Comparison of ENCODE assay signal across 10 mouse cellular contexts in genomic region chr10:40629140-40629539, GRCm38 (mm10). TPM values are rescaled to one million over a fixed set of nuclear protein-coding genes. Genes with fewer than 3 reads are reported as not detected.
DNase-seq lines count a peak whose midpoint lies in the region; ATAC-seq lines count a peak whose summit lies in the region.
"Had no signal": no experiment of that assay in that cellular context is flagged by ENCODE, and none has a peak within 500 bp of the region (broad histone marks: within the 10 kb centered on the region; RNA-seq: fewer than 3 reads in every experiment).

No protein-coding gene starts in this region.

- H3K4me3 ChIP-seq in embryonic facial prominence, embryonic 10.5 days, result no peak overlapping the region
- no peak overlapping the region for H3K4me3 ChIP-seq in limb, embryonic 11.5 days (ENCODE audit: low read depth, low read length)
- no peak overlapping the region for H3K4me3 ChIP-seq in hindbrain, embryonic 12.5 days

- no peak overlapping the region for H3K4me2 ChIP-seq in limb, embryonic 11.5 days (ENCODE audit: low read depth, severe bottlenecking)
- no peak overlapping the region for H3K4me2 ChIP-seq in hindbrain, embryonic 12.5 days (replicated peaks)

- no peaks in the 10 kb centered on the region for H3K36me3 ChIP-seq in embryonic facial prominence, embryonic 10.5 days (replicated peaks)
- H3K36me3 ChIP-seq in limb, embryonic 11.5 days (ENCODE audit: control insufficient read depth, insufficient read depth, low read length), result no peaks in the 10 kb centered on the region
- H3K36me3 ChIP-seq in splenic B cell, adult 2 months (ENCODE audit: control insufficient read depth, insufficient read depth, low read length, poor library complexity, severe bottlenecking), result no peaks in the 10 kb centered on the region
- H3K36me3 ChIP-seq in hindbrain, embryonic 12.5 days, result no peaks in the 10 kb centered on the region

- peaks cover 17% of the 10 kb centered on the region for H3K4me1 ChIP-seq in embryonic facial prominence, embryonic 10.5 days
- no peaks in the 10 kb centered on the region for H3K4me1 ChIP-seq in limb, embryonic 11.5 days (ENCODE audit: control insufficient read depth, insufficient read depth, low read length)
- 0 out of 2 replicates have a peak, but pooled peaks cover 7% of the 10 kb centered on the region for H3K4me1 ChIP-seq in hindbrain, embryonic 12.5 days

- H3K9me3 ChIP-seq in embryonic facial prominence, embryonic 10.5 days, result peaks cover 3% of the 10 kb centered on the region; the same call in 1 of the 2 replicates
- no peaks in the 10 kb centered on the region for H3K9me3 ChIP-seq in limb, embryonic 11.5 days (ENCODE audit: control insufficient read depth, low read length)
- H3K9me3 ChIP-seq in hindbrain, embryonic 12.5 days (replicated peaks), result peaks cover 3% of the 10 kb centered on the region

- 71% methylated on average over 7 of the region's 7 CpGs for WGBS in embryonic facial prominence, embryonic 10.5 days
- 78% methylated on average over 7 of the region's 7 CpGs for WGBS in limb, embryonic 11.5 days
- WGBS in hindbrain, embryonic 12.5 days, result 79% methylated on average over 7 of the region's 7 CpGs

- ATAC-seq in limb, embryonic 11.5 days (ENCODE audit: insufficient number of reproducible peaks, low FRiP score, low TSS enrichment, low read depth), result no peak
- ATAC-seq in hindbrain, embryonic 12.5 days (ENCODE audit: low FRiP score), result no peak

- DNase-seq in adrenal gland, postnatal 36 days, result peak; percentile 5 to 38
- DNase-seq in adrenal gland, postnatal 4 days (ENCODE audit: low spot score in 2 of 2), result no peak
- DNase-seq in ovary, postnatal 14 days (ENCODE audit: low spot score), result peak; percentile 48
- no peak for DNase-seq in ovary, adult 18-20 months (ENCODE audit: low spot score)
- peak; percentile 58 for DNase-seq in embryonic facial prominence, embryonic 10.5 days (ENCODE audit: low spot score)
- peak; percentile 62 for DNase-seq in limb, embryonic 11.5 days (ENCODE audit: low spot score)
- DNase-seq in splenic B cell, adult 2 months (ENCODE audit: low read depth, low spot score), result peak; percentile 60

- H3K27ac ChIP-seq in embryonic facial prominence, embryonic 10.5 days (replicated peaks), result no peak overlapping the region
- no peak overlapping the region for H3K27ac ChIP-seq in limb, embryonic 11.5 days (replicated peaks; ENCODE audit: low read depth, low read length)
- H3K27ac ChIP-seq in hindbrain, embryonic 12.5 days, result no peak overlapping the region

- no peak overlapping the region for H3K9ac ChIP-seq in limb, embryonic 11.5 days (ENCODE audit: low read length)
- H3K9ac ChIP-seq in hindbrain, embryonic 12.5 days, result no peak overlapping the region

- H3K27me3 ChIP-seq in embryonic facial prominence, embryonic 10.5 days (replicated peaks; ENCODE audit: low read depth, poor library complexity, severe bottlenecking), result no peaks in the 10 kb centered on the region
- no peaks in the 10 kb centered on the region for H3K27me3 ChIP-seq in limb, embryonic 11.5 days (ENCODE audit: control insufficient read depth, insufficient read depth, low read length)
- no peaks in the 10 kb centered on the region for H3K27me3 ChIP-seq in splenic B cell, adult 2 months (ENCODE audit: control insufficient read depth, insufficient read depth, low read length, poor library complexity, severe bottlenecking)
- no peaks in the 10 kb centered on the region for H3K27me3 ChIP-seq in hindbrain, embryonic 12.5 days

RNA-seq across cellular contexts. Expression of gene Ddo, which starts 0.7 kb away (rescaled TPM):
- total RNA-seq in adrenal gland, postnatal 36 days (2021), result 10 to 100 TPM; 10.7 to 11.8 TPM
- 1 to 10 TPM; 6.6 to 7.4 TPM for total RNA-seq in adrenal gland, postnatal 4 days (2021)
- polyA plus RNA-seq in embryonic facial prominence, embryonic 10.5 days (2016; fragmentation: Nextera tagmentation; extraction: Ambion mirVana), result 0.10 and 0.21 TPM in 2 replicates
- 0.06 and 0.15 TPM in 2 replicates for polyA plus RNA-seq in limb, embryonic 11.5 days (2014; fragmentation: Nextera tagmentation; extraction: Ambion mirVana)
- 0.67 and 1.0 TPM in 2 replicates for polyA plus RNA-seq in hindbrain, embryonic 12.5 days (2016; fragmentation: Nextera tagmentation; extraction: Ambion mirVana)

RNA-seq across cellular contexts. Expression of gene Mettl24, which starts 53.9 kb away (rescaled TPM):
- total RNA-seq in adrenal gland, postnatal 36 days (2021), result 1 to 10 TPM; 7.8 to 8.5 TPM
- total RNA-seq in adrenal gland, postnatal 4 days (2021), result 1 to 10 TPM; 9.3 to 9.9 TPM
- 0.92 and 1.5 TPM in 2 replicates for polyA plus RNA-seq in embryonic facial prominence, embryonic 10.5 days (2016; fragmentation: Nextera tagmentation; extraction: Ambion mirVana)
- polyA plus RNA-seq in limb, embryonic 11.5 days (2014; fragmentation: Nextera tagmentation; extraction: Ambion mirVana), result 1.2 and 1.3 TPM in 2 replicates
- 0.39 and 0.59 TPM in 2 replicates for polyA plus RNA-seq in hindbrain, embryonic 12.5 days (2016; fragmentation: Nextera tagmentation; extraction: Ambion mirVana)
- total RNA-seq: neutrophil, adult 5-6 weeks had no signal

RNA-seq across cellular contexts. Expression of gene Slc22a16, which starts 59.0 kb away (rescaled TPM):
- total RNA-seq in adrenal gland, postnatal 36 days (2021), result not detected
- total RNA-seq in adrenal gland, postnatal 4 days (2021), result not detected
- polyA plus RNA-seq in embryonic facial prominence, embryonic 10.5 days (2016; fragmentation: Nextera tagmentation; extraction: Ambion mirVana), result not detected in 2 replicates
- polyA plus RNA-seq in limb, embryonic 11.5 days (2014; fragmentation: Nextera tagmentation; extraction: Ambion mirVana), result not detected in 2 replicates
- not detected in 2 replicates for polyA plus RNA-seq in hindbrain, embryonic 12.5 days (2016; fragmentation: Nextera tagmentation; extraction: Ambion mirVana)
- total RNA-seq: neutrophil, adult 5-6 weeks had no signal
- polyA plus RNA-seq: large intestine, adult 2 months had no signal

Comparison
In these comparisons a context has a peak if more than half of its experiments do, and no peak if none do; other contexts are left out.
1. DNase-seq: peak in adrenal gland, postnatal 36 days (2 of 2), ovary, postnatal 14 days (single experiment), embryonic facial prominence, embryonic 10.5 days (single experiment), limb, embryonic 11.5 days (single experiment) and splenic B cell, adult 2 months (single experiment); none in adrenal gland, postnatal 4 days (0 of 2) and ovary, adult 18-20 months (single experiment).